In the genomic region with DNA sequence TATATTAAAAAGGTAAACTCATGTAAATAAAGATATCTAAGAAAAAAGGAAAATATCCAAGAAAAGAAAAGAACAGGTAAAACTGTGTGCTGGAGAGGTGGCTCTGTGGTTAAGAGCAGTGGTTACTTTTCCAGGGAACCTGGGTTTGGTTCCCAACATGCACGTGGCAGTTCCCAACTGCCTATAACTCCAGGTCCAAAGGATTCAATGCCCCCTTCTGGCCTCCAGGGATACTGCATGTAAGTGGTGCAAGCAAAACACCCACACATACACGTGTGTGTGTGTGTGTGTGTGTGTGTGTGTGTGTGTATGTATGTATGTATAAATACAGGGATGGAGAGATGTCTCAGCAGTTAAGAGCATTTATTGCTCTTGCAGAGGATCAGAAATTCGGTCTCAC, we compare ENCODE assay signal across 9 mouse cellular contexts. TPM values are rescaled to one million over a fixed set of nuclear protein-coding genes. Genes with fewer than 3 reads are reported as not detected.
A peak's percentile ranks its signal among the peaks of the same experiment; 100 is the strongest.
DNase-seq lines count a peak whose midpoint lies in the region; ATAC-seq and TF ChIP-seq lines count a peak whose summit lies in the region.
"Had no signal": no experiment of that assay in that cellular context is flagged by ENCODE, and none has a peak within 500 bp of the region (broad histone marks: within the 10 kb centered on the region; RNA-seq: fewer than 3 reads in every experiment).

No protein-coding gene starts in this region.

- TF ChIP-seq EP300 in heart, postnatal 0 days (IDR thresholded peaks at IDR 0.05; ENCODE audit: low read depth) = no peak

- H3K9ac ChIP-seq in heart, postnatal 0 days (replicated peaks; ENCODE audit: low read depth, low read length) = no peak overlapping the region
- no peak overlapping the region for H3K9ac ChIP-seq in heart, embryonic 11.5 days (ENCODE audit: low read depth, low read length)

- no peaks in the 10 kb centered on the region; the same call in 1 of the 2 replicates for H3K4me1 ChIP-seq in heart, postnatal 0 days (ENCODE audit: control insufficient read depth, insufficient read depth)
- H3K4me1 ChIP-seq in heart, embryonic 11.5 days (ENCODE audit: control insufficient read depth, insufficient read depth, low read length) = no peaks in the 10 kb centered on the region
- 0 out of 2 replicates have a peak, but pooled peaks cover 3% of the 10 kb centered on the region for H3K4me1 ChIP-seq in bone marrow macrophage, adult 2 months (ENCODE audit: control insufficient read depth, insufficient read depth, low read length)
- peaks cover 6% of the 10 kb centered on the region; the same call in 1 of the 2 replicates for H3K4me1 ChIP-seq in limb, embryonic 10.5 days

- WGBS in heart, postnatal 0 days = 28% methylated on average over 3 of the region's 3 CpGs
- 29% methylated on average over 3 of the region's 3 CpGs for WGBS in heart, embryonic 11.5 days (ENCODE audit: insufficient replicate concordance)
- 28% methylated on average over 3 of the region's 3 CpGs for WGBS in limb, embryonic 10.5 days

- no peaks in the 10 kb centered on the region for H3K27me3 ChIP-seq in heart, postnatal 0 days (ENCODE audit: control insufficient read depth, insufficient read depth, low read length)
- no peaks in the 10 kb centered on the region; the same call in 1 of the 2 replicates for H3K27me3 ChIP-seq in heart, embryonic 11.5 days (ENCODE audit: control insufficient read depth, insufficient read depth, low read length)
- H3K27me3 ChIP-seq in limb, embryonic 10.5 days (ENCODE audit: low read depth, poor library complexity, severe bottlenecking) = no peaks in the 10 kb centered on the region

- H3K4me2 ChIP-seq in heart, postnatal 0 days (ENCODE audit: low read depth, low read length) = no peak overlapping the region
- H3K4me2 ChIP-seq in heart, embryonic 11.5 days = no peak overlapping the region

- no peak overlapping the region for H3K4me3 ChIP-seq in heart, postnatal 0 days (ENCODE audit: low read depth, low read length)
- no peak overlapping the region for H3K4me3 ChIP-seq in heart, embryonic 11.5 days (ENCODE audit: low read depth, low read length)
- no peak overlapping the region for H3K4me3 ChIP-seq in bone marrow macrophage, adult 2 months (ENCODE audit: insufficient read depth, low read length)
- H3K4me3 ChIP-seq in limb, embryonic 10.5 days = no peak overlapping the region

- no peak overlapping the region for H3K27ac ChIP-seq in heart, postnatal 0 days (ENCODE audit: low read depth)
- no peak overlapping the region for H3K27ac ChIP-seq in heart, embryonic 11.5 days (ENCODE audit: low read depth, low read length)
- H3K27ac ChIP-seq in bone marrow macrophage, adult 2 months (ENCODE audit: insufficient read depth, low read depth, low read length) = no peak overlapping the region
- no peak overlapping the region for H3K27ac ChIP-seq in limb, embryonic 10.5 days

- no peak for ATAC-seq in heart, postnatal 0 days (ENCODE audit: insufficient read depth, low read depth)
- no peak for ATAC-seq in heart, embryonic 11.5 days (replicated peaks; ENCODE audit: insufficient number of reproducible peaks, low FRiP score, low TSS enrichment)
- no peak for ATAC-seq in monocyte, adult 5-6 weeks (replicated peaks; ENCODE audit: insufficient number of reproducible peaks, low FRiP score, low TSS enrichment, poor library complexity, severe bottlenecking)

- peak; percentile 56 for TF ChIP-seq CTCF in heart, postnatal 0 days (IDR thresholded peaks at IDR 0.05; ENCODE audit: low read depth)
- peak; percentile 34; the same call in 1 of the 2 replicates for TF ChIP-seq CTCF in bone marrow macrophage, adult 2 months (IDR thresholded peaks at IDR 0.05; ENCODE audit: low read depth, low read length)

- DNase-seq in heart, postnatal 0 days (ENCODE audit: low spot score) = no peak
- DNase-seq in right cerebral cortex, postnatal 14 days = peak; percentile 34
- no peak for DNase-seq in right cerebral cortex, postnatal 25 days
- DNase-seq in limb, embryonic 10.5 days (ENCODE audit: low spot score) = peak; percentile 49
- peak; percentile 48 for DNase-seq in thymus, postnatal 0 days (ENCODE audit: low spot score)

- H3K36me3 ChIP-seq in heart, postnatal 0 days (replicated peaks; ENCODE audit: control insufficient read depth, insufficient read depth, low read length) = no peaks in the 10 kb centered on the region
- no peaks in the 10 kb centered on the region for H3K36me3 ChIP-seq in heart, embryonic 11.5 days (ENCODE audit: control insufficient read depth, insufficient read depth, low read length)
- H3K36me3 ChIP-seq in limb, embryonic 10.5 days = no peaks in the 10 kb centered on the region

- no peak for TF ChIP-seq POLR2A in bone marrow macrophage, adult 2 months (IDR thresholded peaks at IDR 0.05; ENCODE audit: borderline replicate concordance, low read depth, low read length)

- H3K9me3 ChIP-seq in heart, postnatal 0 days (replicated peaks; ENCODE audit: control insufficient read depth, low read length) = no peaks in the 10 kb centered on the region
- no peaks in the 10 kb centered on the region for H3K9me3 ChIP-seq in heart, embryonic 11.5 days (replicated peaks; ENCODE audit: control insufficient read depth, low read length)
- H3K9me3 ChIP-seq in limb, embryonic 10.5 days (replicated peaks) = no peaks in the 10 kb centered on the region

RNA-seq across cellular contexts. Expression of gene Sgk2, which starts 12.6 kb away (rescaled TPM):
- not detected in 2 replicates for total RNA-seq in heart, postnatal 0 days (2014; rRNA removed; ENCODE audit: low replicate concordance)
- not detected in 2 replicates for polyA plus RNA-seq in heart, postnatal 0 days (2015; fragmentation: Nextera tagmentation; extraction: Ambion mirVana)
- not detected in 2 replicates for polyA plus RNA-seq in heart, embryonic 11.5 days (2014; fragmentation: Nextera tagmentation; extraction: Ambion mirVana)
- polyA plus RNA-seq in bone marrow macrophage, adult 2 months (2012; ENCODE audit: insufficient read depth, insufficient read length, missing spikeins) = not detected in 2 replicates
- polyA plus RNA-seq in limb, embryonic 10.5 days (2016; fragmentation: Nextera tagmentation; extraction: Ambion mirVana) = not detected in 2 replicates
- 0.10 and 0.22 TPM in 2 replicates for polyA plus RNA-seq in thymus, postnatal 0 days (2015; fragmentation: Nextera tagmentation; extraction: Ambion mirVana)
- total RNA-seq in monocyte, adult 5-6 weeks (2017) = not detected in 3 replicates
- polyA plus RNA-seq: lung, embryonic 16.5 days had no signal

RNA-seq across cellular contexts. Expression of gene Ift52, which starts 17.4 kb away (rescaled TPM):
- total RNA-seq in heart, postnatal 0 days (2014; rRNA removed; ENCODE audit: low replicate concordance) = 15.4 and 18.5 TPM in 2 replicates
- polyA plus RNA-seq in heart, postnatal 0 days (2015; fragmentation: Nextera tagmentation; extraction: Ambion mirVana) = 28.2 and 31.3 TPM in 2 replicates
- polyA plus RNA-seq in heart, embryonic 11.5 days (2014; fragmentation: Nextera tagmentation; extraction: Ambion mirVana) = 39.8 and 44.1 TPM in 2 replicates
- 37.9 and 49.7 TPM in 2 replicates for polyA plus RNA-seq in bone marrow macrophage, adult 2 months (2012; ENCODE audit: insufficient read depth, insufficient read length, missing spikeins)
- polyA plus RNA-seq in limb, embryonic 10.5 days (2016; fragmentation: Nextera tagmentation; extraction: Ambion mirVana) = 46.5 and 51.5 TPM in 2 replicates
- polyA plus RNA-seq in thymus, postnatal 0 days (2015; fragmentation: Nextera tagmentation; extraction: Ambion mirVana) = 54.7 and 59.2 TPM in 2 replicates
- 22.0 to 34.8 TPM (median 29.3 TPM) in 3 replicates for total RNA-seq in monocyte, adult 5-6 weeks (2017)

RNA-seq across cellular contexts. Expression of gene Mybl2, which starts 54.7 kb away (rescaled TPM):
- 2.8 and 4.3 TPM in 2 replicates for total RNA-seq in heart, postnatal 0 days (2014; rRNA removed; ENCODE audit: low replicate concordance)
- 3.4 and 3.8 TPM in 2 replicates for polyA plus RNA-seq in heart, postnatal 0 days (2015; fragmentation: Nextera tagmentation; extraction: Ambion mirVana)
- polyA plus RNA-seq in heart, embryonic 11.5 days (2014; fragmentation: Nextera tagmentation; extraction: Ambion mirVana) = 17.6 and 18.3 TPM in 2 replicates
- 4.7 and 6.5 TPM in 2 replicates for polyA plus RNA-seq in bone marrow macrophage, adult 2 months (2012; ENCODE audit: insufficient read depth, insufficient read length, missing spikeins)
- polyA plus RNA-seq in limb, embryonic 10.5 days (2016; fragmentation: Nextera tagmentation; extraction: Ambion mirVana) = 47.5 and 55.1 TPM in 2 replicates
- 26.9 and 27.5 TPM in 2 replicates for polyA plus RNA-seq in thymus, postnatal 0 days (2015; fragmentation: Nextera tagmentation; extraction: Ambion mirVana)
- total RNA-seq in monocyte, adult 5-6 weeks (2017) = 0.32 to 1.5 TPM in 2 of 3 replicates, not detected in the other

RNA-seq across cellular contexts. Expression of gene L3mbtl1, which starts 56.5 kb away (rescaled TPM):
- not detected in 2 replicates for total RNA-seq in heart, postnatal 0 days (2014; rRNA removed; ENCODE audit: low replicate concordance)
- polyA plus RNA-seq in heart, postnatal 0 days (2015; fragmentation: Nextera tagmentation; extraction: Ambion mirVana) = not detected in 2 replicates
- polyA plus RNA-seq in heart, embryonic 11.5 days (2014; fragmentation: Nextera tagmentation; extraction: Ambion mirVana) = not detected in 2 replicates
- polyA plus RNA-seq in bone marrow macrophage, adult 2 months (2012; ENCODE audit: insufficient read depth, insufficient read length, missing spikeins) = not detected in 2 replicates
- polyA plus RNA-seq in limb, embryonic 10.5 days (2016; fragmentation: Nextera tagmentation; extraction: Ambion mirVana) = 0.11 TPM in 1 of 2 replicates, not detected in the other
- polyA plus RNA-seq in thymus, postnatal 0 days (2015; fragmentation: Nextera tagmentation; extraction: Ambion mirVana) = 0.05 TPM in 1 of 2 replicates, not detected in the other
- total RNA-seq in monocyte, adult 5-6 weeks (2017) = 0.32 TPM in 1 of 3 replicates, not detected in the others

Comparison
In these comparisons a context has a peak if more than half of its experiments do, and no peak if none do; other contexts are left out.
1. DNase-seq: peak in right cerebral cortex, postnatal 14 days (single experiment), limb, embryonic 10.5 days (single experiment) and thymus, postnatal 0 days (single experiment); none in heart, postnatal 0 days (single experiment) and right cerebral cortex, postnatal 25 days (single experiment).